Mouse (Mus musculus): ENCODE measurements around the gene Btbd11.

Gene Btbd11

GRCm38 (mm10) chr10:85527722-85528121 lies 141.1 kb downstream of the Btbd11 start:
- no peak for DNase-seq

- no peak for DNase-seq
Measured at GRCm38 (mm10) chr10:85533192-85533710, 146.6 kb downstream of the Btbd11 start.

- DNase-seq: no peak
Measured at GRCm38 (mm10) chr10:85538051-85538753, 151.6 kb downstream of the Btbd11 start.

GRCm38 (mm10) chr10:85539510-85540120 lies 153.0 kb downstream of the Btbd11 start:
- DNase-seq: no peak

- DNase-seq: no peak
Measured at GRCm38 (mm10) chr10:85540311-85541093, 153.9 kb downstream of the Btbd11 start.

- DNase-seq: no peak
Measured at GRCm38 (mm10) chr10:85541481-85541880, 154.9 kb downstream of the Btbd11 start.

- no peak for DNase-seq
Measured at GRCm38 (mm10) chr10:85541892-85542630, 155.4 kb downstream of the Btbd11 start.

- no peak for DNase-seq
Measured at GRCm38 (mm10) chr10:85543281-85543680, 156.7 kb downstream of the Btbd11 start.

- DNase-seq: no peak
Measured at GRCm38 (mm10) chr10:85544991-85545390, 158.4 kb downstream of the Btbd11 start.

- DNase-seq: no peak
Measured at GRCm38 (mm10) chr10:85555193-85555592, 168.6 kb downstream of the Btbd11 start.

GRCm38 (mm10) chr10:85561418-85561817 lies 174.8 kb downstream of the Btbd11 start:
- DNase-seq: no peak

GRCm38 (mm10) chr10:85571456-85571855 lies 184.8 kb downstream of the Btbd11 start:
- no peak for DNase-seq

GRCm38 (mm10) chr10:85572571-85572970 lies 186.0 kb downstream of the Btbd11 start:
- DNase-seq: no peak

- DNase-seq: no peak
Measured at GRCm38 (mm10) chr10:85577891-85578420, 191.3 kb downstream of the Btbd11 start.

- DNase-seq: no peak
Measured at GRCm38 (mm10) chr10:85578571-85579465, 192.2 kb downstream of the Btbd11 start.

GRCm38 (mm10) chr10:85587758-85588157 lies 201.1 kb downstream of the Btbd11 start:
- no peak for DNase-seq

- no peak for DNase-seq
Measured at GRCm38 (mm10) chr10:85590043-85590442, 203.4 kb downstream of the Btbd11 start.

GRCm38 (mm10) chr10:85591296-85591695 lies 204.7 kb downstream of the Btbd11 start:
- no peak for DNase-seq

- no peak for DNase-seq
Measured at GRCm38 (mm10) chr10:85591986-85592385, 205.4 kb downstream of the Btbd11 start.

- no peak for DNase-seq
Measured at GRCm38 (mm10) chr10:85596301-85596700, 209.7 kb downstream of the Btbd11 start.

GRCm38 (mm10) chr10:85598093-85598599 lies 211.5 kb downstream of the Btbd11 start:
- DNase-seq: peak; percentile 62

Data from cerebellum, adult 8-10 months (tissue).